In the genomic region with DNA sequence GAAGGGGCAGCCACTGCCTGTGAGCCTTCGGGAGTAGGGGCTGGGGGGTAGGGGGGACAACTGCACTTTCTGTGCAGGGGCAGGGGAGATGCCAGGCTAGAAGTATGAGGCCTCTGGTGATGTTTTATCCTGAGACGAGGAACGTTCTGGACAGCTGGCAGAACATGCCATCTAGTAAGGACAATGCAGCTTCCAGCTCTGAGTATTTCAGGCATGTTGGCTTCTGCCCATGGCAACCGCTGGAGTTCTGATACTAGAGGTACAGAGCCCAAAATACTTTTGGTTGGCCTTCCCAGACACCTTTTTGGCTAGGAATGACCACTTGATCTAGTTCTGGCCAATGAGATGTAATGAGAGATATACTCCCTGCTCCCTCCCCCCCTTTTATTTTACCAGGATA, we compare ENCODE assay signal across 19 mouse cellular contexts. TPM values are rescaled to one million over a fixed set of nuclear protein-coding genes. Genes with fewer than 3 reads are reported as not detected.
DNase-seq lines count a peak whose midpoint lies in the region; ATAC-seq and TF ChIP-seq lines count a peak whose summit lies in the region.
"Had no signal": no experiment of that assay in that cellular context is flagged by ENCODE, and none has a peak within 500 bp of the region (broad histone marks: within the 10 kb centered on the region; RNA-seq: fewer than 3 reads in every experiment).

No protein-coding gene starts in this region.

- no peaks in the 10 kb centered on the region for H3K27me3 ChIP-seq in heart, adult 2 months (ENCODE audit: control insufficient read depth, insufficient read depth, low read length)
- H3K27me3 ChIP-seq in heart, embryonic 15.5 days = no peaks in the 10 kb centered on the region; the same call in 1 of the 2 replicates
- H3K27me3 ChIP-seq in kidney, embryonic 16.5 days (ENCODE audit: insufficient read depth, low read length) = no peaks in the 10 kb centered on the region
- H3K27me3 ChIP-seq: CH12.LX had no signal

- TF ChIP-seq CTCF in heart, adult 2 months (IDR thresholded peaks at IDR 0.05) = no peak

- no peak overlapping the region for H3K4me3 ChIP-seq in heart, adult 2 months
- no peak overlapping the region for H3K4me3 ChIP-seq in heart, embryonic 15.5 days
- H3K4me3 ChIP-seq in kidney, embryonic 16.5 days (ENCODE audit: low read length) = no peak overlapping the region
- H3K4me3 ChIP-seq: embryonic facial prominence, embryonic 12.5 days; forebrain, embryonic 12.5 days; hindbrain, embryonic 13.5 days had no signal

- intact Hi-C loops in heart, adult 2 months (cut with DNase I) = loop anchor here (5.0 kb wide), 1 partner anchor 37 kb away; no protein-coding TSS in a partner anchor
- intact Hi-C loops in heart, postnatal 25 days (cut with DNase I) = loop anchor here (5.0 kb wide), 2 partner anchors 37 to 52 kb away; a partner anchor contains a TSS
- intact Hi-C loops in heart, postnatal 36 days (cut with DNase I) = loop anchor here (5.0 kb wide), 1 partner anchor 52 kb away; a partner anchor contains a TSS

- ATAC-seq in heart, embryonic 15.5 days (replicated peaks; ENCODE audit: insufficient number of reproducible peaks, insufficient read depth, low FRiP score, low read depth) = no peak
- ATAC-seq in kidney, embryonic 16.5 days (ENCODE audit: low FRiP score, low TSS enrichment) = no peak
- ATAC-seq: forebrain, embryonic 16.5 days had no signal

- no peaks in the 10 kb centered on the region for H3K79me2 ChIP-seq in heart, adult 2 months (replicated peaks; ENCODE audit: control insufficient read depth, insufficient read depth, low read length)

- H3K27ac ChIP-seq in heart, adult 2 months = no peak overlapping the region; the same call in 1 of the 2 replicates
- H3K27ac ChIP-seq in heart, embryonic 15.5 days = 0 out of 2 replicates have a peak overlapping the region, but pooled peaks have one; percentile 19
- H3K27ac ChIP-seq in kidney, embryonic 16.5 days (ENCODE audit: low read length) = no peak overlapping the region
- H3K27ac ChIP-seq: embryonic facial prominence, embryonic 12.5 days; forebrain, embryonic 12.5 days; hindbrain, embryonic 13.5 days; hindbrain, postnatal 0 days had no signal

- H3K4me2 ChIP-seq in heart, embryonic 15.5 days = no peak overlapping the region
- no peak overlapping the region for H3K4me2 ChIP-seq in kidney, embryonic 16.5 days (replicated peaks; ENCODE audit: low read depth, low read length)
- H3K4me2 ChIP-seq: embryonic facial prominence, embryonic 12.5 days; forebrain, embryonic 12.5 days; hindbrain, embryonic 13.5 days had no signal

- no peak overlapping the region for H3K9ac ChIP-seq in heart, adult 2 months (ENCODE audit: low read depth, low read length)
- no peak overlapping the region for H3K9ac ChIP-seq in heart, embryonic 15.5 days
- H3K9ac ChIP-seq in kidney, embryonic 16.5 days (replicated peaks; ENCODE audit: low read length) = no peak overlapping the region
- H3K9ac ChIP-seq: embryonic facial prominence, embryonic 12.5 days; forebrain, embryonic 12.5 days; hindbrain, embryonic 13.5 days had no signal

- WGBS in heart, adult 2 months = 54% methylated on average over 4 of the region's 4 CpGs
- WGBS in heart, embryonic 15.5 days = 48% methylated on average over 4 of the region's 4 CpGs
- WGBS in kidney, embryonic 16.5 days = 85% methylated on average over 4 of the region's 4 CpGs

- no peaks in the 10 kb centered on the region for H3K9me3 ChIP-seq in heart, embryonic 15.5 days (replicated peaks)
- no peaks in the 10 kb centered on the region for H3K9me3 ChIP-seq in kidney, embryonic 16.5 days (ENCODE audit: low read length)
- H3K9me3 ChIP-seq: embryonic facial prominence, embryonic 12.5 days; forebrain, embryonic 12.5 days; hindbrain, embryonic 13.5 days had no signal

- peak; percentile 39; the same call in 1 of the 2 replicates for TF ChIP-seq EP300 in heart, adult 2 months (IDR thresholded peaks at IDR 0.05; ENCODE audit: insufficient read depth, low read depth, low read length)

- peak in 1 of 2 experiments; percentile 63 for DNase-seq in heart, adult 2 months
- no peak for DNase-seq in heart, postnatal 25 days (ENCODE audit: low spot score)
- DNase-seq in heart, adult 8-10 months (ENCODE audit: low spot score) = peak; percentile 31
- DNase-seq in heart, postnatal 36 days = peak; percentile 26 to 27
- DNase-seq in cerebellum, adult 11 months = no peak
- DNase-seq: adrenal gland, adult 8-10 months; adrenal gland, postnatal 36 days; cerebellum, adult 8-10 months; cerebellum, postnatal 14 days; gastrocnemius, postnatal 10 days; kidney, adult 11 months had no signal

- no peaks in the 10 kb centered on the region for H3K36me3 ChIP-seq in heart, adult 2 months (ENCODE audit: control insufficient read depth, insufficient read depth, low read length)
- H3K36me3 ChIP-seq in heart, embryonic 15.5 days = no peaks in the 10 kb centered on the region
- H3K36me3 ChIP-seq in kidney, embryonic 16.5 days (ENCODE audit: insufficient read depth, low read length) = no peaks in the 10 kb centered on the region
- H3K36me3 ChIP-seq: embryonic facial prominence, embryonic 12.5 days; forebrain, embryonic 12.5 days; hindbrain, embryonic 13.5 days had no signal

- peaks cover 2% of the 10 kb centered on the region for H3K4me1 ChIP-seq in heart, adult 2 months (ENCODE audit: control insufficient read depth, insufficient read depth, low read length)
- peaks cover 20% of the 10 kb centered on the region for H3K4me1 ChIP-seq in heart, embryonic 15.5 days (replicated peaks)
- H3K4me1 ChIP-seq in kidney, embryonic 16.5 days (ENCODE audit: insufficient read depth, low read length) = no peaks in the 10 kb centered on the region
- H3K4me1 ChIP-seq: embryonic facial prominence, embryonic 12.5 days; hindbrain, embryonic 13.5 days had no signal

- no peak for TF ChIP-seq POLR2A in heart, adult 2 months (IDR thresholded peaks at IDR 0.05; ENCODE audit: insufficient read depth, low read depth, low read length)

RNA-seq across cellular contexts. Expression of a gene that starts 52.5 kb away (rescaled TPM):
- 10 to 100 TPM; 22.1 to 32.0 TPM for total RNA-seq in heart, adult 2 months (2021)
- 8.7 and 15.8 TPM in 2 replicates for polyA plus RNA-seq in heart, adult 2 months (2012; rRNA removed)
- 10 to 100 TPM; 30.5 to 37.2 TPM for total RNA-seq in heart, postnatal 25 days (2021)
- total RNA-seq in heart, adult 8-10 months (2022) = 10 to 100 TPM; 26.0 to 49.4 (median 32.2) TPM
- 13.9 and 17.3 TPM in 2 replicates for polyA plus RNA-seq in heart, embryonic 15.5 days (2015; fragmentation: Nextera tagmentation; extraction: Ambion mirVana)
- 10 to 100 TPM; 30.0 to 41.2 TPM for total RNA-seq in heart, postnatal 36 days (2021)
- 14.5 and 14.7 TPM in 2 replicates for polyA plus RNA-seq in kidney, embryonic 16.5 days (2015; fragmentation: Nextera tagmentation; extraction: Ambion mirVana)
- total RNA-seq: CH12.LX had no signal

Comparison
In these comparisons a context has a peak if more than half of its experiments do, and no peak if none do; other contexts are left out.
1. DNase-seq: peak in heart, adult 8-10 months (single experiment) and heart, postnatal 36 days (2 of 2); none in heart, postnatal 25 days (single experiment) and cerebellum, adult 11 months (single experiment).